Mouse (Mus musculus) lung, embryonic 15.5 days (tissue): ENCODE measurements around the gene Neto2. TPM values are rescaled to one million over a fixed set of nuclear protein-coding genes. Genes with fewer than 3 reads are reported as not detected.

Source experiments
- ATAC-seq: fragments of 200-750 bp; cut with Nextera tagmentation; 2 replicates; pipeline ENCODE4 v1.8.0; 2017; ENCODE audit warnings: moderate number of reproducible peaks, borderline replicate concordance; ENCODE audit not compliant: low FRiP score, low TSS enrichment; ENCODE audit errors: extremely low read depth
- H3K27ac ChIP-seq: fragments of 300-500 bp; sonication (generic); 2 replicates; pipeline ENCODE4 v1.5.1; 2015; ENCODE audit warnings: moderate library complexity, mild to moderate bottlenecking, inconsistent platforms
- H3K27me3 ChIP-seq: fragments of 300-500 bp; sonication (generic); 2 replicates; pipeline ENCODE4 v1.6.1; 2015; ENCODE audit warnings: inconsistent platforms
- H3K36me3 ChIP-seq: fragments of 300-500 bp; sonication (generic); 2 replicates; pipeline ENCODE4 v1.6.1; 2015; ENCODE audit warnings: inconsistent platforms
- H3K4me1 ChIP-seq: fragments of 300-500 bp; sonication (generic); 2 replicates; pipeline ENCODE4 v1.6.1; 2015; ENCODE audit warnings: inconsistent platforms
- H3K4me2 ChIP-seq: fragments of 300-500 bp; sonication (generic); 2 replicates; pipeline ENCODE4 v1.6.1; 2015; ENCODE audit warnings: inconsistent platforms, mild to moderate bottlenecking, moderate library complexity
- H3K4me3 ChIP-seq: fragments of 300-500 bp; sonication (generic); 2 replicates; pipeline ENCODE4 v1.5.1; 2015; ENCODE audit warnings: mild to moderate bottlenecking, inconsistent platforms
- H3K9ac ChIP-seq: fragments of 300-500 bp; sonication (generic); 2 replicates; pipeline ENCODE4 v1.6.1; 2015; ENCODE audit warnings: inconsistent platforms
- H3K9me3 ChIP-seq: fragments of 300-500 bp; sonication (generic); 2 replicates; pipeline ENCODE4 v1.6.1; 2016; ENCODE audit warnings: inconsistent platforms
- WGBS: fragments of 180-500 bp; shearing (Covaris S2); methylation state at CpG from one replicate; pipeline ENCODE4 v1.1.7; 2015; 5-methylcytosine and 5-hydroxymethylcytosine counted together
- polyA plus RNA-seq: library from polyadenylated mRNA; unstranded; fragments of >200 nt; fragmentation: Nextera tagmentation; extraction: Ambion mirVana; gene quantifications from 2 replicates; pipeline ENCODE4 v1.2.1, GENCODE M21; 2015

Neto2 gene
- polyA plus RNA-seq: 6.3 and 6.6 TPM in 2 replicates

DNA sequence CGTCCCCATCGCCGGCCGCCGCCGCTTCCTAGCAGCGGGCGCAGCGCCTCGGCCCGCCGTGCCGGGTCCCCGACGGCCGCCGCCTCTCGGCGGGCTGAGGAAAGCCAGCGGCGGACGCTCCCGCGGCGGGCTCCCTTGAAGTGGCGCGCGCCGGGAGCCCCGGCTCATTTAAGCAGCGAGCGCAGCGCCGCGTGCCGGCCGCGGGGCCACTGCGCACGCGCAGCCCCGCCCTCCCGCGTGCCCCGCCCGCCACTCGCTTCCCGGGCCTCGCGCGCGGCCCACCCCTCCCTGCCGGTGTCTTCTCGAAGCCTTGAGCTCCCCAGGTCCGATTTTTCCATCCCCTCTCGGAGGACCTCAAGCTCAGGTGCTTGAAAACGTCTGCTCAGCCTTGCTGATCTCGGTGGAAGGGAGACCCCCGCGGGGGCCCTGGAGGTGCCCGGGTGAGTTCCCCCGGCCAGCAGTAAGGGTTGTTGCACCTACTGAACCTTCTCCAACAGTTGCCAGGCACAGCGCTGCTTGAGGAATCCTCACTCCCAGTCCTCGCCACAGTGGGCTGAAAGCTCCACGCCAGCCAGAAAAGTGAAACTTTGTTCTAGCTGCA, at the start of gene Neto2:
Gene Neto2 (minus strand): TSS at position 174 of the 601 bp plus-strand sequence.
- H3K4me3 ChIP-seq: peak within 1 kb of the TSS; percentile 52
- ATAC-seq: peak; percentile 92

GRCm38 (mm10) chr8:85745053-85745452, 44.3 kb upstream of the Neto2 start:
- 94% methylated on average over 2 of the region's 2 CpGs for WGBS
- no peak for ATAC-seq

More for the DNA sequence above, at the start of gene Neto2:
- Histone ChIP-seq H3K4me1 (peaks cover 5% of the 10 kb centered on the region; the same call in 1 of the 2 replicates), H3K9ac (peak within 1 kb of the TSS; percentile 46), H3K27ac (peak within 1 kb of the TSS; percentile 64), H3K27me3 (peaks cover 13% of the 10 kb centered on the region), H3K4me2 (peak within 1 kb of the TSS; percentile 96), H3K36me3 (no peaks in the 10 kb centered on the region), H3K9me3 (no peaks in the 10 kb centered on the region)
- WGBS: 5% methylated on average over 48 of the region's 65 CpGs

GRCm38 (mm10) chr8:85730545-85730944, 29.8 kb upstream of the Neto2 start:
- Histone ChIP-seq H3K36me3 (no peaks in the 10 kb centered on the region), H3K9ac (no peak overlapping the region), H3K4me2 (no peak overlapping the region), H3K27ac (no peak overlapping the region), H3K9me3 (no peaks in the 10 kb centered on the region), H3K27me3 (no peaks in the 10 kb centered on the region), H3K4me3 (no peak overlapping the region), H3K4me1 (no peaks in the 10 kb centered on the region)
- WGBS: 76% methylated on average over 3 of the region's 3 CpGs
- no peak for ATAC-seq

More at GRCm38 (mm10) chr8:85745053-85745452, 44.3 kb upstream of the Neto2 start:
- Histone ChIP-seq H3K9ac (no peak overlapping the region), H3K4me1 (no peaks in the 10 kb centered on the region), H3K4me3 (no peak overlapping the region), H3K27ac (no peak overlapping the region), H3K9me3 (no peaks in the 10 kb centered on the region), H3K4me2 (no peak overlapping the region), H3K27me3 (no peaks in the 10 kb centered on the region), H3K36me3 (no peaks in the 10 kb centered on the region)

DNA sequence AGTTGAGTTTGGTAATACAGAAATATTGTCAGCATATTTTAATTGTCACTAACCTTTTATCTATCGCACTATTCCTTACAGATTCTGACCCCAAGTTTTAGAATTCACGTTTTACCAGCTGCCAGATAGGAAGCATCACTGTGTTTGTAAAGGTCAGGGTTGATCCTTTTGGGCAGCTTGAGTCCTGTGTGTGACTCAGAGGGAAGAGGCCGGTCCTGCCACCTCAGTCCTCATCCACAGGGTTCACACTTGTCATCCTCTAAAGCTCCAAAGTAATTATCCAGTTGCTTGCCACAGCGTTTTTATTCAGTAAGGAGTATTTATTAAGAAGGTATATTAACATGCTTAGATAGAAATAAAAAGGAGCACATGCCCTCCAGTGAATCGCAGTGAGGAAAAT, 16.5 kb upstream of the Neto2 start:
- ATAC-seq: no peak
- Histone ChIP-seq H3K27ac (no peak overlapping the region), H3K36me3 (no peaks in the 10 kb centered on the region), H3K4me2 (no peak overlapping the region), H3K27me3 (no peaks in the 10 kb centered on the region), H3K9me3 (no peaks in the 10 kb centered on the region), H3K4me1 (no peaks in the 10 kb centered on the region), H3K4me3 (no peak overlapping the region), H3K9ac (no peak overlapping the region)
- 80% methylated on average over 5 of the region's 5 CpGs for WGBS

GRCm38 (mm10) chr8:85716696-85717095, 16.0 kb upstream of the Neto2 start:
- 84% methylated on average over 4 of the region's 4 CpGs for WGBS
- Histone ChIP-seq H3K9me3 (no peaks in the 10 kb centered on the region), H3K4me2 (no peak overlapping the region), H3K9ac (no peak overlapping the region), H3K27ac (no peak overlapping the region), H3K36me3 (no peaks in the 10 kb centered on the region), H3K27me3 (no peaks in the 10 kb centered on the region), H3K4me3 (no peak overlapping the region), H3K4me1 (no peaks in the 10 kb centered on the region)
- no peak for ATAC-seq

DNA sequence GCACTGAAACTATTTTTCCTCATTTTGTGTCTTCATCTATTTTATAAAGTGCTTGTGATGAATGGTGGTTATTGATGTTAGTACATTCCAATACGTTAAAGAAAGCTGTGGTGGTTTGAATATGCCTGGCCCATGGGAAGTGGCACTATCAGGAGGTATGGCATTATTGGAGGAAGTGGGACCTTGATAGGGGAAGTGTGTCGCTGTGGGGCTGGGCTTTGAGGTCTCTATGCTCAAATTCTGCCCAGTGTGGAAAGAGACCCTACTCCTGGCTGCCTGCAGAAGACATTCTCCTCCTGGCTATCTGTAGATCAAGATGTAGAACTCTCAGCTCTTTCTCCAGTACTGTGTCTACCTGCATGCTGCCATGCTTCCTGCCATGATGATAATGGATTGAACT, 6.3 kb upstream of the Neto2 start:
- 60% methylated on average over 2 of the region's 2 CpGs for WGBS
- Histone ChIP-seq H3K36me3 (no peaks in the 10 kb centered on the region), H3K27ac (no peak overlapping the region), H3K27me3 (peaks cover 2% of the 10 kb centered on the region), H3K9me3 (no peaks in the 10 kb centered on the region), H3K4me2 (no peak overlapping the region), H3K4me3 (no peak overlapping the region), H3K9ac (no peak overlapping the region), H3K4me1 (no peaks in the 10 kb centered on the region)
- ATAC-seq: no peak

DNA sequence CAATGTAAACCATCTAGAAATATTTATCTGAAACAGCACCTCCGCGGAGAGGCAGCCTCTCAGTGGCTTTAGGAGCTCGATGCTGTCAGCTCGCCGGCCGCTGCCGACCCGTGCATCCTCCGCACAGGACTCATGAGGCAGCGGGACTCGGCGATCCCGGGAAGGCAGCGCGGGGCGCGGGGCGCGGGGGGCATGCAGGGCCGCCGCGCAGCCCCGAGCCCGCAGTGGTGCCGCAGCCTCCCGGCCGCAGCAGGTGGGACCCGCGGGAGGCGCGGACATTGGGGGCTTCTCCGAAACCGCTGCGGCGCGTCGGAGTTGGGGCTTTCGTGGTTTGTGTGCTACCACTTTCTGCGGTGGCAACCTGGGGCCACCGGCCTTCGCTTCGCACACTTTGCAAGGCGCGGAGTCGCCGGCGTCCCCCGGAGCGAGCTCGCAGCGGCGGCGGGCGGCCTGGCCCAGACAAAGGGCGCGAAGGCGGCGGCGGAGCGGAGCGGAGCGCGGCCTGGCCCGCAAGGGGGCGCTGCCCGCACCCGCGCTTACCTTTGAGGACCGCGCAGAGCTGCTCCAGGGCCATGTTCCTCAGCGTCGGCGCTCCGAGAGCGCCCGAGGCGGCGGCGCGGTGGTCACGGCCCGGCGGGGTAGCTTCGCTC, 498 bp downstream of the Neto2 start:
- WGBS: under 1% methylated on average over 83 of the region's 84 CpGs
- peak; percentile 96 for ATAC-seq
- H3K4me3 ChIP-seq: peak overlapping the region; percentile 52

DNA sequence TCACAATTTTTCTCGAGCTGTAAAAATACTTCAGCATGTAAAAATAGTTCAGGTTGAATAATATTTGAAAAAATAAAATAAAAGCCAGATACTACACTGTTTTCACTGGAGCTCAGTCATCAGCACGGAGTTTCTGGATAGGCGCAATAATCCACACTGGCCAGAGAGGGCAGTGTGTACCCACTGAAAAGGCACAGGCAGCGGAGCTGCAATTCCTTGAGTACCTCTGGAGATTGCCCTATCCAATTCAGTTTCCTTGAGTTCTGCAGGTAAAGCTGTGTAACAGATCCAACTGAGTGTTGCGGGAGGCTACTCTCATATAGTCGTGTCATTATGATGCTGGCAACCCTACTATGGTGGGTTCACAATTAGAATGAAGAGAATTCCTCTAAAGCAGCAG, 1.7 kb downstream of the Neto2 start:
- H3K9ac ChIP-seq: no peak overlapping the region
- H3K36me3 ChIP-seq: no peaks in the 10 kb centered on the region
- under 1% methylated on average over 6 of the region's 6 CpGs for WGBS
- H3K4me3 ChIP-seq: no peak overlapping the region
- peaks cover 13% of the 10 kb centered on the region for H3K27me3 ChIP-seq
- H3K9me3 ChIP-seq: no peaks in the 10 kb centered on the region
- H3K27ac ChIP-seq: no peak overlapping the region
- ATAC-seq: no peak
- H3K4me1 ChIP-seq: peaks cover 5% of the 10 kb centered on the region; the same call in 1 of the 2 replicates
- no peak overlapping the region; the same call in 1 of the 2 replicates for H3K4me2 ChIP-seq

More for the DNA sequence above, 498 bp downstream of the Neto2 start:
- Histone ChIP-seq H3K4me2 (peak overlapping the region; percentile 96), H3K27me3 (peaks cover 13% of the 10 kb centered on the region), H3K36me3 (no peaks in the 10 kb centered on the region), H3K9ac (peak overlapping the region; percentile 46), H3K27ac (peak overlapping the region; percentile 64), H3K9me3 (no peaks in the 10 kb centered on the region), H3K4me1 (peaks cover 5% of the 10 kb centered on the region; the same call in 1 of the 2 replicates)

GRCm38 (mm10) chr8:85665146-85665545, 35.6 kb downstream of the Neto2 start:
- Histone ChIP-seq H3K9me3 (no peaks in the 10 kb centered on the region), H3K36me3 (no peaks in the 10 kb centered on the region), H3K27me3 (no peaks in the 10 kb centered on the region), H3K4me3 (no peak overlapping the region), H3K4me1 (no peaks in the 10 kb centered on the region), H3K9ac (no peak overlapping the region), H3K4me2 (no peak overlapping the region), H3K27ac (no peak overlapping the region)
- no peak for ATAC-seq

- Histone ChIP-seq H3K27ac (no peak overlapping the region), H3K4me1 (no peaks in the 10 kb centered on the region), H3K9me3 (no peaks in the 10 kb centered on the region), H3K4me2 (no peak overlapping the region), H3K36me3 (no peaks in the 10 kb centered on the region), H3K9ac (no peak overlapping the region), H3K4me3 (no peak overlapping the region), H3K27me3 (no peaks in the 10 kb centered on the region)
- ATAC-seq: no peak
- 65% methylated on average over 5 of the region's 5 CpGs for WGBS
These were observed 38.7 kb downstream of the Neto2 start for GRCm38 (mm10) chr8:85661995-85662394.

DNA sequence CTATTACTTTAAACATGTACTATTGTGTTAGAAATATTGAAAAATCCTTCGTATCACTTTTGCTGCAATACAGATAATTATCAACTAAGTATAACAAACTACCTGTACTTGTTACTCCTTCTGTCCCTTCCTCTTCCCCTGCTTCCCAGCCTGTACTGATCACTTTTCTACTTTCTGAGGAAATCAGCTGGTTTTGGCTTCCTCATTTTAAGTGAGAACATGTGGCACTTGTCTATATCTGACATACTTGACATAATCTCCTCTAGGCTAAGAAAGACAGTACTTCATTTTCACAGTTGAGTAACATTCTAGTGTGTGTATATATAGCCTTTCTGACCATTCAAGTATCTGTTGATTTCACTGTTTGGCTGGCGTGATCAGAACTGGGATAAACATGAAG, 49.5 kb downstream of the Neto2 start:
- no peak overlapping the region for H3K4me3 ChIP-seq
- H3K36me3 ChIP-seq: no peaks in the 10 kb centered on the region
- no peaks in the 10 kb centered on the region for H3K27me3 ChIP-seq
- H3K4me1 ChIP-seq: no peaks in the 10 kb centered on the region
- WGBS: 73% methylated on average over 2 of the region's 2 CpGs
- no peak for ATAC-seq
- no peak overlapping the region for H3K27ac ChIP-seq
- H3K9ac ChIP-seq: no peak overlapping the region
- H3K4me2 ChIP-seq: no peak overlapping the region
- H3K9me3 ChIP-seq: no peaks in the 10 kb centered on the region

- H3K27me3 ChIP-seq: no peaks in the 10 kb centered on the region
- H3K4me2 ChIP-seq: no peak overlapping the region
- no peak overlapping the region for H3K9ac ChIP-seq
- H3K36me3 ChIP-seq: no peaks in the 10 kb centered on the region
- no peaks in the 10 kb centered on the region for H3K9me3 ChIP-seq
- no peak for ATAC-seq
- H3K4me1 ChIP-seq: no peaks in the 10 kb centered on the region
- H3K4me3 ChIP-seq: no peak overlapping the region
- H3K27ac ChIP-seq: no peak overlapping the region
These were observed 52.2 kb downstream of the Neto2 start for GRCm38 (mm10) chr8:85648553-85648952.
